Mouse (Mus musculus) bone marrow macrophage, adult 2 months (primary cell): ENCODE results near the gene Srsf2.

Experiments used
- CTCF ChIP-seq: IDR thresholded peaks from 2 replicates; pipeline ENCODE4 v1.5.1; 2012; ENCODE audit warnings: low read depth, mild to moderate bottlenecking, low read length, moderate library complexity
- POLR2A ChIP-seq: IDR thresholded peaks from 2 replicates; pipeline ENCODE4 v1.6.1; 2012; ENCODE audit warnings: mild to moderate bottlenecking, low read depth, low read length, borderline replicate concordance

DNA sequence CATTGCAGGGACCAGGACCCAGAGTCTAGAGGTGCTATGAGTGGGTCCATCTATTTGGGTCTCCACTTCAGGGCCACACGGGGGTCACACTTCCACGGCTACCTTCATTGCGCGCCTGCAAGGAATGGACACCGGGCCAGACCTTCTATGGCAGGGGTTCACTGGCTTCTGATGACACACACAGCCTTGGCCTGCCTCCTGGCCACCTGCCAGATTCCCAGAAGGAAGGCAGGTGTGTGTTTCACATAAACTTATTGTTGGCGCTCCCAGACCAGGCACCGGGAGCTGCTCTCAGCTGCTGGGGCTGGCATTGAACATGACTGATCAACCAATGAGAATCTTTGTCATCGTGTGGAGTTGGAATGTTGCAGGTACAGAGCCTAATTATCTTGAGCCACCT lies 25.6 kb upstream of the Srsf2 start:
- TF ChIP-seq CTCF (no peak), POLR2A (no peak)
